Comparison of ENCODE assay signal across 8 mouse cellular contexts in genomic region chr9:119401801-119402214, GRCm38 (mm10). TPM values are rescaled to one million over a fixed set of nuclear protein-coding genes. Genes with fewer than 3 reads are reported as not detected.
A peak's percentile ranks its signal among the peaks of the same experiment; 100 is the strongest.
DNase-seq lines count a peak whose midpoint lies in the region; ATAC-seq and TF ChIP-seq lines count a peak whose summit lies in the region.

TSS of gene Acvr2b (plus strand) at chr9:119402118.

- peak within 1 kb of the TSS; percentile 53 for H3K4me3 ChIP-seq in cortical plate, adult 2 months (ENCODE audit: insufficient read depth, low read length)
- peak within 1 kb of the TSS; percentile 89 for H3K4me3 ChIP-seq in intestine, embryonic 15.5 days (replicated peaks)

- H3K9ac ChIP-seq in intestine, embryonic 15.5 days: peak within 1 kb of the TSS; percentile 97

- peak within 1 kb of the TSS; percentile 98 for H3K4me2 ChIP-seq in intestine, embryonic 15.5 days (replicated peaks)

- TF ChIP-seq POLR2A in cortical plate, adult 2 months (IDR thresholded peaks at IDR 0.05; ENCODE audit: extremely low read depth, insufficient read depth, low read length): peak; percentile 65; the same call in 1 of the 2 replicates

- H3K9me3 ChIP-seq in intestine, embryonic 15.5 days: no peaks in the 10 kb centered on the region

- TF ChIP-seq CTCF in cortical plate, adult 2 months (IDR thresholded peaks at IDR 0.05; ENCODE audit: extremely low read depth, insufficient read depth, low read length): no peak

- H3K4me1 ChIP-seq in cortical plate, adult 2 months (ENCODE audit: control insufficient read depth, insufficient read depth, low read length): peaks cover 4% of the 10 kb centered on the region; the same call in 1 of the 2 replicates
- peaks cover 23% of the 10 kb centered on the region for H3K4me1 ChIP-seq in intestine, embryonic 15.5 days (replicated peaks)

- peak; percentile 91 for DNase-seq in adipocyte (ENCODE audit: low spot score)
- DNase-seq in gastrocnemius, postnatal 25 days: peak; percentile 94
- DNase-seq in left cerebral cortex, postnatal 14 days (ENCODE audit: low spot score in 2 of 2): peak; percentile 91 to 97
- DNase-seq in right cerebral cortex, postnatal 25 days: peak; percentile 90
- peak; percentile 88 to 93 for DNase-seq in urinary bladder, postnatal 36 days (ENCODE audit: low spot score in 2 of 2)

- intact Hi-C loops in left cerebral cortex, postnatal 14 days (cut with DNase I): no loop called here

- 0% methylated on average over 23 of the region's 32 CpGs for WGBS in intestine, embryonic 15.5 days

- peak; percentile 96 for ATAC-seq in intestine, embryonic 15.5 days
- ATAC-seq in megakaryocyte-erythroid progenitor cell, adult 5-6 weeks (replicated peaks; ENCODE audit: low FRiP score, low TSS enrichment, poor library complexity, severe bottlenecking): peak; percentile 92

- peak within 1 kb of the TSS; percentile 95 for H3K27ac ChIP-seq in cortical plate, adult 2 months (ENCODE audit: insufficient read depth, low read length)
- peak within 1 kb of the TSS; percentile 98 for H3K27ac ChIP-seq in intestine, embryonic 15.5 days

- no peaks in the 10 kb centered on the region for H3K36me3 ChIP-seq in intestine, embryonic 15.5 days

- no peaks in the 10 kb centered on the region for H3K27me3 ChIP-seq in intestine, embryonic 15.5 days (replicated peaks)

RNA-seq across cellular contexts. Expression of gene Acvr2b, which starts in this region (rescaled TPM):
- 4.8 and 5.8 TPM in 2 replicates for polyA plus RNA-seq in cortical plate, adult 2 months (2012; rRNA removed)
- 10 to 100 TPM in 1 of 2 experiments, 1 to 10 TPM in 1; 9.4 to 11.9 TPM for total RNA-seq in gastrocnemius, postnatal 25 days (2021)
- polyA plus RNA-seq in intestine, embryonic 15.5 days (2015; fragmentation: Nextera tagmentation; extraction: Ambion mirVana): 20.9 and 22.7 TPM in 2 replicates
- 10 to 100 TPM; 12.7 to 14.6 TPM for total RNA-seq in left cerebral cortex, postnatal 14 days (2021)
- 0.09 and 3.4 TPM in 2 replicates for total RNA-seq in megakaryocyte-erythroid progenitor cell, adult 5-6 weeks (2014; fragmentation: Nextera tagmentation)
- total RNA-seq in megakaryocyte-erythroid progenitor cell, adult 5-6 weeks (2017): 1.3 TPM in 1 of 2 replicates, not detected in the other

Comparison
In these comparisons a context has a peak if more than half of its experiments do, and no peak if none do; other contexts are left out.
1. Peak in every context shown above with its lines: DNase-seq, ATAC-seq, H3K4me3 ChIP-seq and H3K27ac ChIP-seq.